Mouse (Mus musculus) embryonic fibroblast, embryonic 13.5 days (primary cell): ENCODE measurements around the gene Gm49345.

Experiments
- CTCF ChIP-seq: IDR thresholded peaks from 2 replicates; pipeline ENCODE4 v1.5.1; 2011; ENCODE audit warnings: mild to moderate bottlenecking, control low read depth, low read length, moderate library complexity, borderline replicate concordance; ENCODE audit not compliant: insufficient read depth
- POLR2A ChIP-seq: IDR thresholded peaks from 2 replicates; pipeline ENCODE4 v1.6.1; 2011; ENCODE audit warnings: low read depth, mild to moderate bottlenecking, control low read depth, low read length, moderate library complexity

GRCm38 (mm10) chr13:67674902-67675301 is 37.3 kb upstream of the Gm49345 start:
- TF ChIP-seq CTCF (no peak), POLR2A (no peak)
